Mouse (Mus musculus): ENCODE data around the gene Dkk3.

- TF ChIP-seq POLR2A (IDR thresholded peaks at IDR 0.05; ENCODE audit: control insufficient read depth, low read depth, low read length) (no peak), CTCF (IDR thresholded peaks at IDR 0.05; ENCODE audit: control insufficient read depth, insufficient read depth, insufficient replicate concordance, low read depth, low read length) (no peak)
Observed at GRCm38 (mm10) chr7:112133277-112133676, 25.6 kb downstream of the Dkk3 start.

Data from testis, adult 2 months (tissue).